Mouse (Mus musculus) embryonic facial prominence, embryonic 14.5 days (tissue): ENCODE measurements around the gene Gm20219. TPM values are rescaled to one million over a fixed set of nuclear protein-coding genes. Genes with fewer than 3 reads are reported as not detected.
"Not testable (repeated sequence)": the region's sequence is repeated elsewhere in the genome, so short reads cannot be mapped to it uniquely, and the experiment has no call there.

ENCODE experiments used
- ATAC-seq: fragments of 200-750 bp; cut with Nextera tagmentation; 2 replicates; pipeline ENCODE4 v1.8.0; 2017; ENCODE audit warnings: low read depth, moderate number of reproducible peaks, moderate TSS enrichment
- DNase-seq: peaks from one replicate; pipeline ENCODE4 v3.0.0-alpha.2; 2015; ENCODE audit warnings: low spot score
- H3K27ac ChIP-seq: fragments of 300-500 bp; sonication (generic); replicated peaks from 2 replicates; pipeline ENCODE4 v1.5.1; 2014; ENCODE audit warnings: low read depth, mild to moderate bottlenecking, low read length, moderate library complexity
- H3K27me3 ChIP-seq: fragments of 300-500 bp; sonication (generic); replicated peaks from 2 replicates; pipeline ENCODE4 v1.6.1; 2014; ENCODE audit warnings: low read length; ENCODE audit not compliant: control insufficient read depth, insufficient read depth
- H3K36me3 ChIP-seq: fragments of 300-500 bp; sonication (generic); 2 replicates; pipeline ENCODE4 v1.6.1; 2014; ENCODE audit warnings: low read length, mixed read lengths; ENCODE audit not compliant: control insufficient read depth, insufficient read depth
- H3K4me1 ChIP-seq: fragments of 300-500 bp; sonication (generic); 2 replicates; pipeline ENCODE4 v1.6.1; 2014; ENCODE audit warnings: antibody characterized with exemption, low read length; ENCODE audit not compliant: control insufficient read depth, insufficient read depth
- H3K4me2 ChIP-seq: fragments of 300-500 bp; sonication (generic); 2 replicates; pipeline ENCODE4 v1.6.1; 2014; ENCODE audit warnings: low read depth, mild to moderate bottlenecking, low read length, moderate library complexity, mixed read lengths
- H3K4me3 ChIP-seq: fragments of 300-500 bp; sonication (generic); 2 replicates; pipeline ENCODE4 v1.5.1; 2014; ENCODE audit warnings: low read depth, mild to moderate bottlenecking, low read length
- H3K9ac ChIP-seq: fragments of 300-500 bp; sonication (generic); 2 replicates; pipeline ENCODE4 v1.6.1; 2014; ENCODE audit warnings: low read depth, mild to moderate bottlenecking, low read length, moderate library complexity, mixed read lengths
- H3K9me3 ChIP-seq: fragments of 300-500 bp; sonication (generic); 2 replicates; pipeline ENCODE4 v1.6.1; 2016; ENCODE audit warnings: low read length; ENCODE audit not compliant: control insufficient read depth
- WGBS: fragments of 180-500 bp; shearing (Covaris S2); extraction: QIAGEN DNeasy Blood & Tissue Kit; methylation state at CpG from one replicate; pipeline ENCODE4 v1.1.7; 2014; 5-methylcytosine and 5-hydroxymethylcytosine counted together
- polyA plus RNA-seq: library from polyadenylated mRNA; unstranded; fragments of >200 nt; fragmentation: Nextera tagmentation; extraction: Ambion mirVana; gene quantifications from 2 replicates; pipeline ENCODE4 v1.2.1, GENCODE M21; 2014

The Gm20219 gene
- polyA plus RNA-seq, 1 experiment from 2014 or later = 3.9 TPM

DNA sequence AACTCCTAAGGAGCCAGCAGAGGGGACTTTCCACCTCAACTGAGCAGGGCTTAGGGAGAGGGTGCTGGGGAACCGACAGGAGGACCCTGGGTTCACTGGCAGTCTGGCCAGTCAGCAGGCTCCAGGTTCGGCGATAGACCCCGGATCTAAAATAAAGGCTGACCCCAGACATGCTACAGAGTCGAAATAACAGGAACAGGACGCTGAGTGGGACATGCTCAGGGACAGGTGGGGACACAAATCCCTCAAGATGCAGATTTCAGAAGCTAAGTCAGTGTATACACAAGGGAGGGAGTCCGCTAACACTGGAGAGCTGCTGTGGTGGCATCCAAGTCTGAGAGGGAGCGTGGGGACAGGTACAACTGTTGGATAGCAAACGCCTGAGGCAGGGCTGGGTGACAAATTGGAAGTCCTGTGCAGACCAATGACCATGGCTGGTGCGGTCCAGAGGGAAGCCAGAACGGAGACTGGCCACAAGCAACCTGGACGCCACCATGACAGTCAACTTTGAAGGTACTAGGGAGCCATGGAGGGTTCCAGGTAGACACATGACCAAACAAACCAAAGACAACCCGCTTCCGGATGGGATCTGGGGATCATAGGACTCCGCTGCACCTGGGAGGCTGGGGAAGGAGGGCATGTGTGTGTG, 47.6 kb downstream of the Gm20219 start:
- H3K9ac ChIP-seq = peak overlapping the region; percentile 87
- WGBS = 58% methylated on average over 15 of the region's 15 CpGs

DNA sequence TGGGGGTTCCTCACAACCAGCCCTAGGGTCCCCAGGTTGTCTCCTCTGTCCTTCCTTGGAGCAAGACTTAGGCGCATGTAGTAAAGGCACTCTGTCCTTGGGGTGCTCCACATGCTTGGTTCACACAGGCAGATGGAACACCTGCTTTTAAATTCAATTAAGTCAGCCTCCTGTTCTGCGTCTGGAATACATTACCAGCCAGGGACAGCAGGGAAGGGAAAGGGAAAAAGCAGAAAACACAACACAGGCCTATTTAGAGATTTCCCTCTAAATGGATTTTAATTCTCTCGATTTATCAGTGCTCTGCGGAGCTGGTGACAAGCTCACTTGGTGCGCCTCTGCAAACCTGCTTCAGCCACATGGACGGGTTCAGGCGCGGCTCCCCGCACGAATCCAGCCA, 48.8 kb downstream of the Gm20219 start:
- WGBS = 64% methylated on average over 10 of the region's 10 CpGs
- peaks cover 5% of the 10 kb centered on the region for H3K4me1 ChIP-seq
- no peak overlapping the region for H3K4me3 ChIP-seq
- H3K9ac ChIP-seq = no peak overlapping the region
- ATAC-seq (no peak), DNase-seq (no peak)
- no peak overlapping the region for H3K27ac ChIP-seq
- H3K27me3 ChIP-seq = peaks cover 18% of the 10 kb centered on the region
- no peak overlapping the region for H3K4me2 ChIP-seq
- H3K9me3 ChIP-seq = peaks cover 9% of the 10 kb centered on the region
- H3K36me3 ChIP-seq = no peaks in the 10 kb centered on the region

More for the DNA sequence above, 47.6 kb downstream of the Gm20219 start:
- Histone ChIP-seq H3K27me3 (peaks cover 29% of the 10 kb centered on the region), H3K4me2 (peak overlapping the region; percentile 98), H3K4me1 (peaks cover 5% of the 10 kb centered on the region), H3K27ac (peak overlapping the region; percentile 93; the same call in 1 of the 2 replicates), H3K4me3 (peak overlapping the region; percentile 63), H3K9me3 (peaks cover 9% of the 10 kb centered on the region), H3K36me3 (no peaks in the 10 kb centered on the region)
- ATAC-seq = no peak
- no peak for DNase-seq

GRCm38 (mm10) chr17:56502526-56502925, 51.7 kb downstream of the Gm20219 start:
- Histone ChIP-seq H3K27ac (no peak overlapping the region), H3K27me3 (no peaks in the 10 kb centered on the region), H3K4me1 (peaks cover 5% of the 10 kb centered on the region), H3K4me3 (no peak overlapping the region), H3K9ac (no peak overlapping the region), H3K9me3 (peaks cover 13% of the 10 kb centered on the region), H3K36me3 (no peaks in the 10 kb centered on the region), H3K4me2 (no peak overlapping the region)
- ATAC-seq (peak; percentile 19; the same call in 1 of the 2 replicates), DNase-seq (peak; percentile 75)
- WGBS = 36% methylated on average over 9 of the region's 9 CpGs

DNA sequence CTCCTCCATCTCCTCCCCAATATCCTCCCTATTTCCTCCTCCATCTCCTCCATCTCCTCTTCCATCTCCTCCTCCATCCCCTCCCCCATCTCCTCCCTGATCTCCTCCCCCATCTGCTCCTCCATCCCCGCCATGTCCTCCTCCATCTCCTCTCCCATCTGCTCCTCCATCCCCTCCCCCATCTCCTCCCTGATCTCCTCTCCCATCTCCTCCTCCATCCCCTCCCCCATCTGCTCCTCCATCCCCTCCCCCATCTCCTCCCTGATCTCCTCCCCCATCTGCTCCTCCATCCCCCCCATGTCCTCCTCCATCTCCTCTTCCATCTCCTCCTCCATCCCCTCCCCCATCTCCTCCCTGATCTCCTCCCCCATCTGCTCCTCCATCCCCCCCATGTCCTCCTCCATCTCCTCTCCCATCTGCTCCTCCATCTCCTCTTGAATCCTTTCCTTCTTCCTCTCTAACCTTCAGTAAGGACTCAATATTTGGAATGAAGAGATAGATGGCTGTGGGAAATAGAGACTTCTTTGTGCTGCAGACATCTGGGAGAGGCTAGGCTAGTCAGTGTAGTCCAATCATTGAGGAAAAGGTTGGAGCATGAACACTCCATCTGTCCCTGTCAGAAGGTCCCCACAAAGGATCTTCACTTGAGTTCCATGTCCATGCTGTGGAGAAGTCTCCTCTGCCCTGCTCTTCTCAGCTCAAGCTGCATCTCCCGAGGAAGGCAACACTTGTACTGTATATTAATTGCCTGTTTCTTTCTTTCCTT, 52.4 kb downstream of the Gm20219 start:
- H3K36me3 ChIP-seq, H3K4me3 ChIP-seq, ATAC-seq, H3K9ac ChIP-seq, H3K4me1 ChIP-seq, DNase-seq, H3K27ac ChIP-seq, H3K27me3 ChIP-seq, H3K4me2 ChIP-seq: not testable (repeated sequence)
- peaks cover 13% of the 10 kb centered on the region for H3K9me3 ChIP-seq
- 53% methylated on average over 2 of the region's 2 CpGs for WGBS

Other genes starting within 250 kb of the Gm20219 start
- gene Kdm4b, start 228.3 kb downstream of the Gm20219 start, polyA plus RNA-seq = 29.1 and 32.3 TPM in 2 replicates
- gene Ptprs, start 77.9 kb downstream of the Gm20219 start, polyA plus RNA-seq = 104 and 116 TPM in 2 replicates
- gene Znrf4, start 42.0 kb downstream of the Gm20219 start, polyA plus RNA-seq = not detected in 2 replicates
- 50.2 and 54.8 TPM in 2 replicates for gene Safb2, start 30.2 kb upstream of the Gm20219 start, polyA plus RNA-seq
- gene Safb, start 30.4 kb upstream of the Gm20219 start, polyA plus RNA-seq = 62.9 and 68.2 TPM in 2 replicates
- 271 and 281 TPM in 2 replicates for gene 2410015M20Rik, start 55.4 kb upstream of the Gm20219 start, polyA plus RNA-seq
- gene Rpl36, start 59.0 kb upstream of the Gm20219 start, polyA plus RNA-seq = 2,068 and 2,222 TPM in 2 replicates
- 44.0 and 51.8 TPM in 2 replicates for gene Lonp1, start 72.5 kb upstream of the Gm20219 start, polyA plus RNA-seq
- gene Catsperd, start 73.8 kb upstream of the Gm20219 start, polyA plus RNA-seq = 0.24 and 0.31 TPM in 2 replicates
- 78.8 and 87.8 TPM in 2 replicates for gene Ranbp3, start 118.9 kb upstream of the Gm20219 start, polyA plus RNA-seq
- gene Ndufa11, start 163.4 kb upstream of the Gm20219 start, polyA plus RNA-seq = 424 and 466 TPM in 2 replicates
- 18.6 and 21.4 TPM in 2 replicates for gene Vmac, start 163.6 kb upstream of the Gm20219 start, polyA plus RNA-seq
- gene Nrtn, start 203.1 kb upstream of the Gm20219 start, polyA plus RNA-seq = 14.0 and 17.4 TPM in 2 replicates
- gene Dus3l, start 210.4 kb upstream of the Gm20219 start, polyA plus RNA-seq = 33.3 and 42.0 TPM in 2 replicates
- 0.61 and 1.2 TPM in 2 replicates for gene Prr22, start 215.9 kb upstream of the Gm20219 start, polyA plus RNA-seq